Mouse (Mus musculus): ENCODE results near the gene Ahsg. TPM values are rescaled to one million over a fixed set of nuclear protein-coding genes. Genes with fewer than 3 reads are reported as not detected.

Gene Ahsg
- total and polyA plus RNA-seq, 3 experiments = 0.43 TPM; not detected in 2

DNA sequence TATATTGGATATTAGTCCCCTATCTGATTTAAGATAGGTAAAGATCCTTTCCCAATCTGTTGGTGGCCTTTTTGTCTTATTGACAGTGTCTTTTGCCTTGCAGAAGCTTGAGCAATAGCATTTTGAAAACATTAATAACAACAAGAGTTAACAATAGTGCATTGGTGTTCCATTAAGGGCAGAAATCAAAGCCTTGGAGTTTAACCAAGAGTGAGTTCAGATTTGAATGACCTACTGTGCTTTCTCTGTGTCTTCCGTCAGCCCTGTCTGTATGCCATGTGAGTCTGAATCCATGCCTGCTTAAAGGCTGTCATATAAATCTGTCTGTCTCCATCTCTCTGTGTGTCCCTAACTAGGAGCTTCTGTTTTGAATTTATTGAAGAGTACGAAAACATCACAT lies 56.3 kb downstream of the Ahsg start:
- TF ChIP-seq NELFE (IDR thresholded peaks at IDR 0.05; ENCODE audit: low read depth, low read length) (no peak), IRF4 (IDR thresholded peaks at IDR 0.05; ENCODE audit: low read depth, low read length) (no peak), POLR2A (IDR thresholded peaks at IDR 0.05; ENCODE audit: low read depth, low read length) (no peak), MAFK (IDR thresholded peaks at IDR 0.05; ENCODE audit: insufficient replicate concordance, low read length) (no peak), TCF12 (IDR thresholded peaks at IDR 0.05; ENCODE audit: low read depth, low read length) (no peak), UBTF (IDR thresholded peaks at IDR 0.05; ENCODE audit: low read depth, low read length) (no peak), EP300 (IDR thresholded peaks at IDR 0.05; ENCODE audit: low read length) (no peak), MAZ (IDR thresholded peaks at IDR 0.05; ENCODE audit: low read depth, low read length) (no peak), KAT2A (IDR thresholded peaks at IDR 0.05; ENCODE audit: insufficient replicate concordance, low read length) (no peak), ELF1 (IDR thresholded peaks at IDR 0.05; ENCODE audit: low read depth, low read length) (no peak), JUN (IDR thresholded peaks at IDR 0.05; ENCODE audit: insufficient read depth, low read depth, low read length) (no peak), RCOR1 (conservative IDR thresholded peaks at IDR 0.05; ENCODE audit: low read depth, low read length) (no peak), E2F4 (IDR thresholded peaks at IDR 0.05; ENCODE audit: insufficient replicate concordance, low read depth, low read length) (no peak)
- Histone ChIP-seq H3K79me2 (replicated peaks; ENCODE audit: control insufficient read depth, extremely low read depth, insufficient read depth, poor library complexity, severe bottlenecking) (no peaks in the 10 kb centered on the region), H3K4me2 (ENCODE audit: insufficient read depth, low read depth, poor library complexity, severe bottlenecking) (no peak overlapping the region), H3K36me3 (replicated peaks in 1 of 2; ENCODE audit: control insufficient read depth in 1 of 2, insufficient read depth in 1 of 2, low read length in 1 of 2) (no peaks in the 10 kb centered on the region), H3K4me1 (ENCODE audit: control insufficient read depth in 1 of 2, insufficient read depth in 2 of 2) (peaks cover 4 to 22% of the 10 kb centered on the region in 2 experiments; a peak in 3 of 4 replicates), H3K27ac (ENCODE audit: insufficient read depth, low read depth) (no peak overlapping the region), H3K27me3 (replicated peaks) (no peaks in the 10 kb centered on the region), H3K9me3 (replicated peaks; ENCODE audit: low read length) (peaks cover 3% of the 10 kb centered on the region), H3K4me3 (replicated peaks in 1 of 3; ENCODE audit: low read depth in 2 of 3, low read length in 2 of 3, poor library complexity in 1 of 3) (no peak overlapping the region), H3K9ac (ENCODE audit: insufficient read depth, low read depth) (no peak overlapping the region)
- DNase-seq (ENCODE audit: extremely low read depth) = no peak
- dilution Hi-C loops (cut with MboI; ENCODE audit: extremely low pct_ligation_motif_present, extremely low pct_unique_long_range_greater_than_20kb, low sequenced_read_pairs) = no loop called here
- in situ Hi-C loops (cut with MboI; ENCODE audit: low pct_ligation_motif_present, low pct_unique_long_range_greater_than_20kb, low sequenced_read_pairs) = no loop called here

Other genes starting within 250 kb of the Ahsg start
- gene Dgkg, start 234.1 kb upstream of the Ahsg start, total RNA-seq (2012; rRNA removed) = 7.2 and 9.2 TPM in 2 replicates
- 2.3 and 3.0 TPM in 2 replicates for gene Dgkg, start 234.1 kb upstream of the Ahsg start, total RNA-seq (2014; rRNA removed)
- 2.0 TPM in 2 replicates for gene Dgkg, start 234.1 kb upstream of the Ahsg start, polyA plus RNA-seq (2012; ENCODE audit: insufficient read length, low read depth)
- gene Crygs, start 79.7 kb upstream of the Ahsg start, total RNA-seq (2012; rRNA removed) = not detected in 2 replicates
- not detected in 2 replicates for gene Crygs, start 79.7 kb upstream of the Ahsg start, total RNA-seq (2014; rRNA removed)
- gene Crygs, start 79.7 kb upstream of the Ahsg start, polyA plus RNA-seq (2012; ENCODE audit: insufficient read length, low read depth) = not detected in 2 replicates
- 15.1 and 20.4 TPM in 2 replicates for gene Tbccd1, start 33.6 kb upstream of the Ahsg start, total RNA-seq (2012; rRNA removed)
- 19.4 and 19.9 TPM in 2 replicates for gene Tbccd1, start 33.6 kb upstream of the Ahsg start, total RNA-seq (2014; rRNA removed)
- 16.6 and 18.6 TPM in 2 replicates for gene Tbccd1, start 33.6 kb upstream of the Ahsg start, polyA plus RNA-seq (2012; ENCODE audit: insufficient read length, low read depth)
- 122 and 209 TPM in 2 replicates for gene Dnajb11, start 33.4 kb upstream of the Ahsg start, total RNA-seq (2012; rRNA removed)
- gene Dnajb11, start 33.4 kb upstream of the Ahsg start, total RNA-seq (2014; rRNA removed) = 129 and 149 TPM in 2 replicates
- 206 and 241 TPM in 2 replicates for gene Dnajb11, start 33.4 kb upstream of the Ahsg start, polyA plus RNA-seq (2012; ENCODE audit: insufficient read length, low read depth)
- gene Fetub, start 27.1 kb downstream of the Ahsg start, total RNA-seq (2012; rRNA removed) = 0.25 and 0.42 TPM in 2 replicates
- 1.0 and 1.3 TPM in 2 replicates for gene Fetub, start 27.1 kb downstream of the Ahsg start, total RNA-seq (2014; rRNA removed)
- 15.5 and 15.8 TPM in 2 replicates for gene Fetub, start 27.1 kb downstream of the Ahsg start, polyA plus RNA-seq (2012; ENCODE audit: insufficient read length, low read depth)
- not detected in 2 replicates for gene Hrg, start 59.8 kb downstream of the Ahsg start, total RNA-seq (2012; rRNA removed)
- gene Hrg, start 59.8 kb downstream of the Ahsg start, total RNA-seq (2014; rRNA removed) = not detected in 2 replicates
- gene Hrg, start 59.8 kb downstream of the Ahsg start, polyA plus RNA-seq (2012; ENCODE audit: insufficient read length, low read depth) = not detected in 2 replicates
- gene Kng2, start 138.2 kb downstream of the Ahsg start, total RNA-seq (2012; rRNA removed) = not detected in 2 replicates
- gene Kng2, start 138.2 kb downstream of the Ahsg start, total RNA-seq (2014; rRNA removed) = not detected in 2 replicates
- not detected in 2 replicates for gene Kng2, start 138.2 kb downstream of the Ahsg start, polyA plus RNA-seq (2012; ENCODE audit: insufficient read length, low read depth)
- gene Kng1, start 166.6 kb downstream of the Ahsg start, total RNA-seq (2012; rRNA removed) = not detected in 2 replicates
- gene Kng1, start 166.6 kb downstream of the Ahsg start, total RNA-seq (2014; rRNA removed) = not detected in 2 replicates
- gene Kng1, start 166.6 kb downstream of the Ahsg start, polyA plus RNA-seq (2012; ENCODE audit: insufficient read length, low read depth) = not detected in 2 replicates
- 358 and 457 TPM in 2 replicates for gene Eif4a2, start 216.2 kb downstream of the Ahsg start, total RNA-seq (2012; rRNA removed)
- gene Eif4a2, start 216.2 kb downstream of the Ahsg start, total RNA-seq (2014; rRNA removed) = 660 and 860 TPM in 2 replicates
- gene Eif4a2, start 216.2 kb downstream of the Ahsg start, polyA plus RNA-seq (2012; ENCODE audit: insufficient read length, low read depth) = 475 TPM in 2 replicates
- 121 and 125 TPM in 2 replicates for gene Rfc4, start 236.5 kb downstream of the Ahsg start, total RNA-seq (2012; rRNA removed)
- 191 and 204 TPM in 2 replicates for gene Rfc4, start 236.5 kb downstream of the Ahsg start, total RNA-seq (2014; rRNA removed)
- gene Rfc4, start 236.5 kb downstream of the Ahsg start, polyA plus RNA-seq (2012; ENCODE audit: insufficient read length, low read depth) = 74.6 and 91.5 TPM in 2 replicates

Measured in CH12.LX (cell line).